Mouse (Mus musculus): ENCODE measurements around the gene Atxn2l.

DNA sequence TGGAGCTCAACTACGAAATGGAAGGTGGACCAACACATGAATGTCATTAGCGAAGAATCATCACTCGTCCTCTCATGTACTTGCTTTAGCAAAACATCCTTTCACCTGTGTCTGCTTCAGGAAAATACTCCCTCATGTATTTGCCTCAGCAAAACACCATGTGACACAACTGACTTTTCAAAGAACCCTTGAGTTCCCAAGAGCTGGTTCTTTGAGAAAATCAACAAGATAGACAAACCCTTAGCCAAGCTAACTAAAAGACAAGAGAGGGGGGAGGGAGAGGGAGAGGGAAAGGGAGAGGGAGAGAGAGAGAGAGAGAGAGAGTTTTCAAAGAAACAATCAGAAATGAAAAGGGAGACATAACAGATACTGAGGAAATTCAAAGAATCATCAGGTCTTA, 20.1 kb upstream of the Atxn2l start:
- no peak for TF ChIP-seq POLR2A (IDR thresholded peaks at IDR 0.05; ENCODE audit: borderline replicate concordance, extremely low read depth, insufficient read depth, insufficient read length, poor library complexity, severe bottlenecking)
- no peak for TF ChIP-seq CTCF (IDR thresholded peaks at IDR 0.05; ENCODE audit: borderline replicate concordance, extremely low read depth, insufficient read depth, insufficient read length)
